Mouse (Mus musculus) adrenal gland, adult 2 months (tissue): Measurements from ENCODE around the gene Mt1. TPM values are rescaled to one million over a fixed set of nuclear protein-coding genes. Genes with fewer than 3 reads are reported as not detected.
A peak's percentile ranks its signal among the peaks of the same experiment; 100 is the strongest.

Source experiments
- DNase-seq: peaks from one replicate; pipeline ENCODE4 v3.0.0; 2021
- polyA plus RNA-seq: library from polyadenylated mRNA; depleted of rRNA; stranded (reverse); fragments of >200 nt; gene quantifications from 2 replicates; pipeline ENCODE4 v1.2.3, GENCODE M21; 2012; rRNA removed
- total RNA-seq, 2 experiments: library from RNA; stranded (reverse); gene quantifications; 2 replicates each; pipeline ENCODE4 v1.2.3; 2021

Mt1 gene
- total and polyA plus RNA-seq, 3 experiments, result 282 to 895 (median 394) TPM

GRCm38 (mm10) chr8:94204043-94204442 is 25.2 kb downstream of the Mt1 start:
- no peak for DNase-seq

DNA sequence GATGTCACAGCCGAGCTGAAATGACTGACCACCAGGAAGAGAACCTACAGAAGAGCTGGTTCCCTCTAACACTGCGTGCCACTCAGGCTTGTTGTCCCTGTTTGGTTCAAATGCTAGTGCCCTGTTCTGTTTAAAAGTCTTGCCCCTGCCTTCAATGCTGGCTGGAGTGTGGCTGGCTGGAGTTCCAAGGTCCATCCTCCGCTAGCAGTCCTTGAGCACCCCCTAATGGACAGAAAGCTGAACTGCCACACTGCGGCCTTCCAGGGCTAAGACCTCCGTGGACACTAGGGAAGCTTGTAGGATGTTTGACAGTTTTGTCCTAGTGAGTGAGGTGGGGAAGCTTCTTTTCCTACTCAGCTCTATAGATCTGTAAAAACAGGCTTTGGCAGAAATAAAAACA is 26.9 kb downstream of the Mt1 start:
- DNase-seq, result peak; percentile 75

DNA sequence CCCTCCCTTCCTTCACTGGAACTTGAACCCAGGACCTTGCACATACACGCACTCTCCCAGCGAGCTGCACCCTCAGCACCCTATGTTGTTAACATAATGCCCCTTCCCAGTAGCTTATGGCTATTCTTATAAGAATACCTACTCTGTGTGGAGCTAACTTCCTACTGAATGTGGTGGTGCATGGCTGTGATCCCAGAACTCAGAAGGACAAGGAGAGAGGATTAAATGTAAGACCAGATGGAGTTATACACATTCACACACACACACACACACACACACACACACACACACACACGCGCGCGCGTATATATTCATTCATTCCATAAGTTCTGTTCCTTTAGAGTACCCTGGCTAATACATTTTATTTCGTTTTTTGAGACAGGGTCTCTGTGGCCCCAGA is 27.4 kb downstream of the Mt1 start:
- DNase-seq, result no peak

DNA sequence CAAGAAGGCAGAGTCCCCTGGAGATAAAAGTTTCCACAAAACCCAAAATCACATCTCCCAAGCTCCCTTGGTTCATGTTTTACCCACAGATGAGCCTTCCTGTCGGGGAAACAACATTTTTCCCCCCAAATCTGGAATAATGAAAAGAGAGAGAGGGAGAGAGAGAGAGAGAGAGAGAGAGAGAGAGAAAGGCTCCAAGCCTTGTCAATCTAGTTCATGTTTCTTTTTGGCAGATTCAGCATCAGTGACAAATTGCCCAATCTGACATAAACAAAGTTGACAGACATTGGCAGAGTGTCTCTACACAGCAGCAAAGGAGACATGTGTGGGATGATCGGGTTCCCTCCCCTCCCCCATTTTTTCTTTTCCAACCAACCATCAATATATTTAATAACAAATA is 28.6 kb downstream of the Mt1 start:
- no peak for DNase-seq

- no peak for DNase-seq
Observed at GRCm38 (mm10) chr8:94209639-94210038, 30.8 kb downstream of the Mt1 start.

GRCm38 (mm10) chr8:94210225-94210624 is 31.3 kb downstream of the Mt1 start:
- DNase-seq, result no peak

DNA sequence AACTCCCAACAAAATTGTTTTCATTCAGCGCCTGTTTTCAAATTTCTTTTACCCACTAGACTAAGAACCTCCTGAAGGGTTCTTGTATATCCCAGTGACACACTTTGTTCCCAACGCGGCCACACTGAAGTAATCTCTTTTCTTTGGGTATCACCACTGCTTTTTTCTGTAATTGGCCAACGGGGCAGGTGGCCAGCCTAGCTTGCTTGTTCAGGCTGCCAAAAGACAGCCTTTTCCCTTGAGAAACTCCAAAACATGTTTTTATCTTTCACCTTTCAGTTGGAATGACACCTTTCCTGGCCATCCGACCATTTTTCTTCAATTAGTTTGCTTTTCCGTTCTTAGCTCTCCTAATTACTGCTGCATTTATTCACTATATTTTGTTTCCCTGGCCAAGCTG is 34.9 kb downstream of the Mt1 start:
- DNase-seq, result no peak

DNA sequence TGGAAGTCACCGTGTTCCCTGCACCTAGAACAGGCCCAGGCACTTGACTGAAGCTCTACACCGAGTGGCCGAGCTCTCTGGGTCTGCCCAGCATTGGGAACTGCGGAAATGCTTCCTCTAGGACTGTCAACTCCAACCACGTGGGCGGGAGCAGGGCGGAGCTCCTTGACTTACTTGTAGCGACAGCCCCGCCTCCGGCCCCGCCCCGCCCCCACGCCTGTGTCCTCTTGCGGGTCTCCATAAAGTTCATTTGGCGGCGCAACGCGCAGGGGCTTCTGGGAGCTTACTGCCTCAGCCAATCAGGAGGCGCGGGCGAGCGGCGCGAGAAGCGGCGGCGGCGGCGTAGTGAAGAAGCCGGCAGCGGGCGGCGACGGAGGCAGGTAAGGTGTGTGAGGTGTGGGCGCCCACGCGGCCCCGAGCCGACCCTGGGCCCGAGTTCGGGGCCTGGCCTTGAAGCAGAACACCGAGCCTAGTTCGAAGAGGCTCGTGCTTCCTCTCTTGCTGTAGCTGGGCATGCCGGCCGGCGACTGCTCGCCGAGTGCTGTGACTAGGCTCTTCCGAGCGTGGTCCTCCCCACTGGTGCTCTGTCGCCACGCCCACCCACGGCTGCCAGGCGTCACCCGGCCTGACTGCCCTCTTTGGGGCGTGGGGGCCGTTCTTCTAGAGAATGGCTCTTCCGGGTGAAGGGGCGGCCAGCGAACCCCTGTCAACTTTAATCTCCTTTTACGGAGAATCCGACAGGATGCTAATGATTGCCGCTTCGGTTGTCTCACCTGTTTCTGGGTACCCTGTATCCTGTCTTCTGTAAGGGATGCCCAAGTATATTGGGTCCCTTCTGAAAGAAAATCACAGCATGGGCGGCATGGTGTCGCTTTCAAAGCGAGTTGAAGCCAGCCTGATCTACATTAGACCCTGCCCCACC is 35.6 kb downstream of the Mt1 start, which contains the start of gene Nup93:
Gene Nup93 (plus strand): TSS at position 313 of the 922 bp plus-strand sequence.
- peak; percentile 99 for DNase-seq

DNA sequence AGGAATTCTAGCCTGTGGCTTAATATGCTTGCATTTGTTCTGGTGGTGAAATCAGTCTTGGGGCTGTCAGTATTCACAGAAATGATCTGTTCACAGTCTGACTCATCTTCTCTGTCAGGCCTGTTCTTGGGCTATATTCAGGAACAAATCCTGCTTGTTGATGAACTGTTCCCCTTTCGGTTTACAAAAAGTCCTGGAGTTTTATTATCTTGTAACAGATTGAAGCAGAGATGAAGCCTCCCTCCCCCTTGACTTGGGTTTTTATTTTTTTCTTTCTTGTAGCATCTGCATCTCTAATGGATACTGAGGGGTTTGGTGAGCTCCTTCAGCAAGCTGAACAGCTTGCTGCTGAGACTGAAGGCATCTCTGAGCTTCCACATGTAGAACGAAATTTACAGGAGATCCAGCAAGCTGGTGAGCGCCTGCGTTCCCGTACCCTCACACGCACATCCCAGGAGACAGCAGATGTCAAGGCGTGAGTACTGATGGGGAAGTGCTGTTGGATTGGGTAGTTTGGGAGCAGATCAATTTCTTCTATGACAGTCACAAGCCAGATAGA is 48.6 kb downstream of the Mt1 start:
- DNase-seq, result peak; percentile 15

Other genes with a start within 250 kb of the Mt1 start
- 100 to 1,000 TPM; 234 to 239 TPM for gene Amfr, start 166.2 kb upstream of the Mt1 start, total RNA-seq
- 290 and 363 TPM in 2 replicates for gene Amfr, start 166.2 kb upstream of the Mt1 start, polyA plus RNA-seq
- gene Nudt21, start 142.1 kb upstream of the Mt1 start, total RNA-seq, result 10 to 100 TPM; 34.7 to 36.9 TPM
- 150 and 174 TPM in 2 replicates for gene Nudt21, start 142.1 kb upstream of the Mt1 start, polyA plus RNA-seq
- 10 to 100 TPM; 20.1 to 22.3 TPM for gene Ogfod1, start 141.9 kb upstream of the Mt1 start, total RNA-seq
- gene Ogfod1, start 141.9 kb upstream of the Mt1 start, polyA plus RNA-seq, result 2.4 TPM in 2 replicates
- gene Bbs2, start 80.2 kb upstream of the Mt1 start, total RNA-seq, result 10 to 100 TPM; 17.1 to 18.1 TPM
- gene Bbs2, start 80.2 kb upstream of the Mt1 start, polyA plus RNA-seq, result 26.5 and 31.0 TPM in 2 replicates
- gene Mt4, start 41.9 kb upstream of the Mt1 start, total RNA-seq, result not detected
- not detected in 2 replicates for gene Mt4, start 41.9 kb upstream of the Mt1 start, polyA plus RNA-seq
- 1 to 10 TPM; 4.1 to 4.7 TPM for gene Mt3, start 26.5 kb upstream of the Mt1 start, total RNA-seq
- 1.0 and 1.9 TPM in 2 replicates for gene Mt3, start 26.5 kb upstream of the Mt1 start, polyA plus RNA-seq
- 100 to 1,000 TPM; 158 to 202 TPM for gene Mt2, start 6.4 kb upstream of the Mt1 start, total RNA-seq
- 19.3 and 19.6 TPM in 2 replicates for gene Mt2, start 6.4 kb upstream of the Mt1 start, polyA plus RNA-seq
- 10 to 100 TPM; 12.3 to 17.5 TPM for gene Nup93, start 35.5 kb downstream of the Mt1 start, total RNA-seq
- gene Nup93, start 35.5 kb downstream of the Mt1 start, polyA plus RNA-seq, result 5.3 and 5.4 TPM in 2 replicates
- gene Slc12a3, start 150.1 kb downstream of the Mt1 start, total RNA-seq, result under 1 TPM in 1 of 2 experiments, not detected in 1; 0.12 TPM
- 0.10 TPM in 1 of 2 replicates, not detected in the other for gene Slc12a3, start 150.1 kb downstream of the Mt1 start, polyA plus RNA-seq
- gene Herpud1, start 207.4 kb downstream of the Mt1 start, total RNA-seq, result 100 to 1,000 TPM in 1 of 2 experiments, 10 to 100 TPM in 1; 99.0 to 141 TPM
- gene Herpud1, start 207.4 kb downstream of the Mt1 start, polyA plus RNA-seq, result 188 and 195 TPM in 2 replicates